Mouse (Mus musculus) neural tube, embryonic 10.5 days (tissue): ENCODE measurements around the gene Cotl1.

Experiments used
- DNase-seq: peaks from one replicate; pipeline ENCODE4 v3.0.0-alpha.2; 2017; ENCODE audit warnings: low spot score; ENCODE audit errors: extremely low spot score

Gene Cotl1

DNA sequence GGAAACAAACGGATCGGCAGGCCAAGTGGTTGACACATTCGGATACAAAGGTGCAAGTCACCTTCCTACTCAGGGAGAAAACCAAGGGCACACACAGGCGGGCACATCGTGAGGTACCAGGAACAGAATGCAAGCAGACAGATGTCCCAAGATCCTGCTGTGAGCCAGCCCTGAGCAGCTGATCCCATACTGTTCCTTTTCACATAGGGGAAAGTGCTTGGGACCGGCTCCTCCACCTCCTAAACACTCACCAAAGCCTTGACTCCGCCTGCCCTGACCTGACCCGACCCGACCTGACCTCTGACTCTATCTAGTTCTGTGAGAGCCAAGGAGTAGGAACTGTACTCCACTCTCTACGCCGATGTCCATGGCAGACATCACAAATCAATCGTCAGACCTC lies 22.9 kb downstream of the Cotl1 start:
- DNase-seq = no peak

- DNase-seq = no peak
These were observed 24.1 kb downstream of the Cotl1 start for GRCm38 (mm10) chr8:119816219-119816618.

- DNase-seq = no peak
These were observed 27.5 kb downstream of the Cotl1 start for GRCm38 (mm10) chr8:119812650-119813431.

GRCm38 (mm10) chr8:119811925-119812324 lies 28.4 kb downstream of the Cotl1 start:
- no peak for DNase-seq

DNA sequence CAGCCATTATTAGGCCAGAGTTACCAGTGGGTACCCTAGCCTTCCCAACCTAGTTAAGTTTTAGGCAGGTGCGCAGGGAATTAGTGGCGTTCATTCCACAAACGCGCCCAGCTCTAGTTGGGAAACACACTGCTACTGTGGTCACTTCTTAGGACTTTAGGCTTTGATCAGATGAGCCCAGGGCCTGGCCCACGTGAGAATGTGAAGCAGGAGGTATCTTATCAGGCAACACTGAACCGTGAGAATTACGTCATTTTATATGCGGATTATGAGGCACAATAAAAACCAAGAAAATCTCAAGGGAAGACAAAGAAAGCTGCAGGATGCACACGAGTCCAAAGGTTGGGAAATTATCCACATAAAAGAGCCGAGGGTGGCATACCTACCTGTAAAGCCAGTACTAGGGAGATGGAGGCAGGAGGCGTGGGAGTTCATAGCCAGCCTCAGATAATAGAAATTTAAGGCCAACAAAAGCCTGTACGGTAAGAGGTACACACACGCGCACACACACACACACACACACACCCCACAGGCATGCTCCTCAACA lies 29.3 kb downstream of the Cotl1 start:
- no peak for DNase-seq

GRCm38 (mm10) chr8:119810127-119810868 lies 30.0 kb downstream of the Cotl1 start:
- DNase-seq = no peak

- no peak for DNase-seq
These were observed 30.7 kb downstream of the Cotl1 start for GRCm38 (mm10) chr8:119809620-119810019.

DNA sequence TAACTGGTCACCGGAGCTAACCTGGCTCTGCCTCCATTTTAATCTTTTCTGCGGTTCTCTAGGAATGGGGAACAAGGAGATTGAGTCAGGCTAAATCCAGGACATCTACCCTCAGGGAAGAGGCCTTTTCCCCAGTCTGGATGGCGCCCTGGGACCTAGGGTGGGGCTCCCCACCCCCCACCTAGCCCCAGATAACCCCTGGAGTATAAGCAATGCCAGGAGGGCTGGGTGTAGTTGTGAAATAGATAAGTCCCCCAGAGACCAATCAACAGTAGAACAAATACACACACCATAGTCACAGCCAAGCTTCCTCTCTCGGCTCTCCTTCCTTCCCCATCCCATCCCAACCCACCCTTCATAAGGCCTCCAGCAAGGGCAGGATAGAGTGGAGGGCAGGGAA lies 32.7 kb downstream of the Cotl1 start:
- DNase-seq = no peak

GRCm38 (mm10) chr8:119806422-119807263 lies 33.7 kb downstream of the Cotl1 start:
- no peak for DNase-seq

GRCm38 (mm10) chr8:119805275-119805674 lies 35.1 kb downstream of the Cotl1 start:
- DNase-seq = no peak

- DNase-seq = no peak
These were observed 37.8 kb downstream of the Cotl1 start for GRCm38 (mm10) chr8:119802592-119802991.

GRCm38 (mm10) chr8:119801168-119801567 lies 39.2 kb downstream of the Cotl1 start:
- no peak for DNase-seq

- no peak for DNase-seq
These were observed 41.4 kb downstream of the Cotl1 start for GRCm38 (mm10) chr8:119798965-119799264.

GRCm38 (mm10) chr8:119798170-119798964 lies 42.0 kb downstream of the Cotl1 start:
- peak; percentile 72 for DNase-seq

- DNase-seq = no peak
These were observed 44.7 kb downstream of the Cotl1 start for GRCm38 (mm10) chr8:119795651-119796050.

GRCm38 (mm10) chr8:119794689-119795088 lies 45.7 kb downstream of the Cotl1 start:
- DNase-seq = no peak

- peak; percentile 87 for DNase-seq
These were observed 48.3 kb downstream of the Cotl1 start for GRCm38 (mm10) chr8:119791804-119792704.

DNA sequence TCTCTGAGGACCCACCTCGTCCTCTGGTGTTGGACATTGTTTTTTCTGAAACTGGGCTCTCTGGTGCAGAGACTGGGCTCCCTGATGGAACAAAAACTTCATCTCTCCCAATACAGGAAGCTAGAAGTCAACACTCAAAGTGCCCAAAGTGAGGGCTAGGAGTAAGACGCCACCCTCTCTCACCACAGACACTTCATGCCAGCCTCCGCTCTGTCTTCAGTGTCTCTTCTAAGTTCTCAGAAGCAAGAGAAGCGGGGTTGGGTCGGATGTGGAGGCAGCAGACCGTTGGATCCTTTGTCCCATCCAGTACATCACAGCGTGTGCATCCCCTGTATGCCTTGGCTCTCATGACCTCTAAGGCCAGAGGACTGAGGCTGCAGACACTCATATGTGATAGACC lies 50.8 kb downstream of the Cotl1 start:
- DNase-seq = no peak

GRCm38 (mm10) chr8:119788607-119789381 lies 51.5 kb downstream of the Cotl1 start:
- DNase-seq = no peak
